Mouse (Mus musculus) liver, embryonic 15.5 days (tissue): ENCODE results near the gene Ltk. TPM values are rescaled to one million over a fixed set of nuclear protein-coding genes. Genes with fewer than 3 reads are reported as not detected.

Source experiments
- polyA plus RNA-seq: library from polyadenylated mRNA; unstranded; fragments of >200 nt; fragmentation: Nextera tagmentation; extraction: Ambion mirVana; gene quantifications from 2 replicates; pipeline ENCODE4 v1.2.1, GENCODE M21; 2015

Gene Ltk
- polyA plus RNA-seq, 1 experiment from 2014 or later: 0.07 TPM

Other genes starting within 250 kb of the Ltk start
- 0.08 and 0.15 TPM in 2 replicates for gene Exd1, start 212.8 kb downstream of the Ltk start, polyA plus RNA-seq
- gene Chp1, start 212.7 kb downstream of the Ltk start, polyA plus RNA-seq: 56.1 and 62.6 TPM in 2 replicates
- gene Nusap1, start 142.1 kb downstream of the Ltk start, polyA plus RNA-seq: 88.1 and 94.0 TPM in 2 replicates
- 34.7 and 37.0 TPM in 2 replicates for gene Oip5, start 142.0 kb downstream of the Ltk start, polyA plus RNA-seq
- 30.8 and 30.9 TPM in 2 replicates for gene Ndufaf1, start 97.6 kb downstream of the Ltk start, polyA plus RNA-seq
- 9.8 and 10.6 TPM in 2 replicates for gene Rtf1, start 85.4 kb downstream of the Ltk start, polyA plus RNA-seq
- 2.7 and 4.2 TPM in 2 replicates for gene Itpka, start 18.1 kb downstream of the Ltk start, polyA plus RNA-seq
- 9.1 and 9.9 TPM in 2 replicates for gene Rpap1, start 27.1 kb upstream of the Ltk start, polyA plus RNA-seq
- gene Tyro3, start 37.3 kb upstream of the Ltk start, polyA plus RNA-seq: 1.1 TPM in 2 replicates
- 5.3 and 5.5 TPM in 2 replicates for gene Mga, start 136.8 kb upstream of the Ltk start, polyA plus RNA-seq
- 0.22 and 0.24 TPM in 2 replicates for gene Mapkbp1, start 212.3 kb upstream of the Ltk start, polyA plus RNA-seq